Mouse (Mus musculus): ENCODE data around the gene Akap14. TPM values are rescaled to one million over a fixed set of nuclear protein-coding genes. Genes with fewer than 3 reads are reported as not detected.

Akap14 gene
- total RNA-seq, 1 experiment from 2014 or later = not detected

- no peak for ATAC-seq (replicated peaks in 1 of 2; ENCODE audit: insufficient read depth in 1 of 2, low FRiP score in 2 of 2, low TSS enrichment in 1 of 2, low read depth in 1 of 2, poor library complexity in 2 of 2, severe bottlenecking in 2 of 2)
Measured at GRCm38 (mm10) chrX:37117085-37117484, 51.6 kb downstream of the Akap14 start.

- ATAC-seq (replicated peaks in 1 of 2; ENCODE audit: insufficient read depth in 1 of 2, low FRiP score in 2 of 2, low TSS enrichment in 1 of 2, low read depth in 1 of 2, poor library complexity in 2 of 2, severe bottlenecking in 2 of 2) = no peak
Measured at GRCm38 (mm10) chrX:37110881-37111193, 57.8 kb downstream of the Akap14 start.

DNA sequence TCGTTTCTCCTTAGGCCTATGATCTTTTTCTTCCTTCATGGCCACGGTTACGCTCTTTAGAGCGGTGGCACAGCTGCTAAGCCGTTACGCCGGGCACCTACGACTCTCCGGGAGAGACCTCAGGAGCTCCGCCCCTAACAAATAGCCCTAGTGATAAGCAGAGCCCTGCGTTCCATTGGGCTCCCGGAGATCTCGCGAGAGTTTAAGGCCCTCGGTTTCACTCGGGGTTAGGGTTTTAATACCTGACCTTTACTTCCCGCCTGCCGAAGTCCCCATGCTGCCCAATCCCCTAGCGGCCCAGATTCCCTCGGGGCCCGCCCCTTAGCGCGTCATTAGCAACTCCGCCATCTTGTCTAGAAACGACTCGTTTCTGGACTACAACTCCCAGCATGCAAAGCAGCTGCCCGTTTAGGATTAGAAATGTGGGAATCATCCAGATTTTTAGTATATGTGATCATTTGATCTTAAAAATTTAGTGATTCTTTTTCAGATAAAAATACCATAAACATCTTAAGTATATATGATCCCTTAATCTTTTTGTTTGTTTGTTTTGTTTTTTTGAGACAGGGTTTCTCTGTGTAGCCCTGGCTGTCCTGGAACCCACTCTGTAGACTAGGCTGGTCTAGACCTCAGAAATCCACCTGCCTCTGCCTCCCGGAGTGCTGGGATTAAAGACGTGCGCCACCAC lies 58.3 kb downstream of the Akap14 start, which contains the start of gene Upf3b:
TSS of gene Upf3b (minus strand) at position 130 of the 688 bp plus-strand sequence.
- ATAC-seq (replicated peaks in 1 of 2; ENCODE audit: insufficient read depth in 1 of 2, low FRiP score in 2 of 2, low TSS enrichment in 1 of 2, low read depth in 1 of 2, poor library complexity in 2 of 2, severe bottlenecking in 2 of 2) = peak; percentile 99

GRCm38 (mm10) chrX:37109526-37110192 lies 59.0 kb downstream of the Akap14 start:
- peak; percentile 69 to 80 for ATAC-seq (replicated peaks in 1 of 2; ENCODE audit: insufficient read depth in 1 of 2, low FRiP score in 2 of 2, low TSS enrichment in 1 of 2, low read depth in 1 of 2, poor library complexity in 2 of 2, severe bottlenecking in 2 of 2)

GRCm38 (mm10) chrX:37103826-37104225 lies 64.8 kb downstream of the Akap14 start:
- ATAC-seq (replicated peaks in 1 of 2; ENCODE audit: insufficient read depth in 1 of 2, low FRiP score in 2 of 2, low TSS enrichment in 1 of 2, low read depth in 1 of 2, poor library complexity in 2 of 2, severe bottlenecking in 2 of 2) = no peak

Other genes with a start within 250 kb of the Akap14 start
- gene Sept6, start 177.0 kb downstream of the Akap14 start, total RNA-seq (2017) = 120 and 122 TPM in 2 replicates
- not detected in 2 replicates for gene Sowahd, start 120.0 kb downstream of the Akap14 start, total RNA-seq (2017)
- 5,658 and 5,878 TPM in 2 replicates for gene Rpl39, start 83.4 kb downstream of the Akap14 start, total RNA-seq (2017)
- gene Upf3b, start 58.5 kb downstream of the Akap14 start, total RNA-seq (2017) = 53.0 and 71.3 TPM in 2 replicates
- gene Nkap, start 42.0 kb downstream of the Akap14 start, total RNA-seq (2017) = 35.7 and 47.8 TPM in 2 replicates
- 40.3 and 70.0 TPM in 2 replicates for gene Ndufa1, start 22.3 kb upstream of the Akap14 start, total RNA-seq (2017)
- gene Rnf113a1, start 22.4 kb upstream of the Akap14 start, total RNA-seq (2017) = 1.0 and 1.9 TPM in 2 replicates
- gene Gm9, start 42.2 kb upstream of the Akap14 start, total RNA-seq (2017) = not detected in 2 replicates
- not detected in 2 replicates for gene Rhox1, start 53.4 kb upstream of the Akap14 start, total RNA-seq (2017)
- gene Rhox2a, start 76.1 kb upstream of the Akap14 start, total RNA-seq (2017) = not detected in 2 replicates
- gene Rhox3a, start 81.1 kb upstream of the Akap14 start, total RNA-seq (2017) = not detected in 2 replicates
- gene Rhox4a, start 96.5 kb upstream of the Akap14 start, total RNA-seq (2017) = not detected in 2 replicates
- gene Rhox3a2, start 211.2 kb upstream of the Akap14 start, total RNA-seq (2017) = not detected in 2 replicates
- not detected in 2 replicates for gene Rhox4a2, start 222.0 kb upstream of the Akap14 start, total RNA-seq (2017)
- not detected in 2 replicates for gene Rhox2b, start 243.2 kb upstream of the Akap14 start, total RNA-seq (2017)